Mouse (Mus musculus): ENCODE results near the gene Rbms3.

Rbms3 gene

DNA sequence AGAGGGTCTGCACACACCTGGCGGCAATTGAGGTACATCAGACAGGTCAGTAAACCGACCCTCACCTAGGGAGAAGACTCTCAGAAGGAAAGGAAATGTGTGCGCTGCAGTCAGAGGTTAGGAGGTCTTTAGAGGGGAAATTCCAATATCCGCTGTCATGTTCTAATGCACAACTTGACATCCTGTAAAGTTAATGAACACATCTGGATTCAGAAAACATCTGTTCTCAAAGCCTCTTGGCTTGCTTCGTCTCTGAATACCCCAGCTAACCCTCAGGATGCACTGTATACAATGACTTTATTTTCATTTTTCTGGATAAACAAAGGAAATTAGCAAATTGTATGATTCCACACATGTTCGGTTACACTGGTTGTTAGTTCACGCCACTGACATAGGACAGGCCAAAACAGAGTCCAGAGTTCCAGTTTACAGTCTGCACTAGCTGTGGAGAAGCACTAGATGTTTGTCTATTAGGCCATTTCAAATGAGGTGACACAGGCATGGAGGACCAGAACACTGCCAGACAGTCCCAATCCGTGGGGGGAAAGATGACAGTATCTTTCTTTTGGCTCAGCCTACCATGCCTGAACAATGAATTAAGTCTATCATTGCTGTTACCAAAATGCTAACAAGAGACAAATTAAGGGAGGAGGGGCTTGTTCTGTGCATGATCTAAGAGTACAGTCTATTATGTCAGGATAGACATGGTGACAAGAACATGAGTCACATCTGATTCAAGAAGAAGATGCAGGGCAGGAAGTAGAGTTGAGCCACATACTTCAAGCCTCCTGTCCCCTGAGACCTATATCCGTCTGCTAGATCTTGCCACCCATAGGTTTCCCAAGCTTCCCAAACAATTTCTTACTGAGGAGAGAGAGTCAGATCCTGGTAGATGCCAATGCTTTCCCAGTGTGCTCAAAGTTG is 538.2 kb downstream of the Rbms3 start:
- no peak for DNase-seq

- DNase-seq, result peak; percentile 98 to 99
Observed at GRCm38 (mm10) chr9:117089409-117090147, 540.1 kb downstream of the Rbms3 start.

DNA sequence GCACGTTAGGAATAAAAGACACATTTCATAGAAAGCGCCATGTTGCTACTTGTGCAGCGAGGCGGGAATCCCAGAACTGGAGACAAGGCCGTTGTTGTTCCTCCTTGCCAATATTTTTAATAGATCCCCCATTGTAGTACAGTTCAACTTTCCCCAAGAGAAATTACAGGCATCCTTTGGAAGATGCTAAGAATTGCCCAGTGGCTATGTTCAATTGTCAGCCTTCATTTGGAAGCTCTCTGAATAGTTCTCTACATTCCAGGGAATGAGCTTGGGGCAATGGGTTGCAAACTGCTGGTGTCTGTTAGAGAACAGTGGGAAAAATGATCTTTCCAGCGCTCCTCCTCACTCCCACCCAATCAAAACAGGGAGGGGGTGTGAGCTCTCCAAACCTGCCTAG is 541.4 kb downstream of the Rbms3 start:
- DNase-seq, result no peak

GRCm38 (mm10) chr9:117085706-117086105 is 544.0 kb downstream of the Rbms3 start:
- DNase-seq, result no peak

- DNase-seq, result no peak
Observed at GRCm38 (mm10) chr9:117084471-117084870, 545.2 kb downstream of the Rbms3 start.

DNA sequence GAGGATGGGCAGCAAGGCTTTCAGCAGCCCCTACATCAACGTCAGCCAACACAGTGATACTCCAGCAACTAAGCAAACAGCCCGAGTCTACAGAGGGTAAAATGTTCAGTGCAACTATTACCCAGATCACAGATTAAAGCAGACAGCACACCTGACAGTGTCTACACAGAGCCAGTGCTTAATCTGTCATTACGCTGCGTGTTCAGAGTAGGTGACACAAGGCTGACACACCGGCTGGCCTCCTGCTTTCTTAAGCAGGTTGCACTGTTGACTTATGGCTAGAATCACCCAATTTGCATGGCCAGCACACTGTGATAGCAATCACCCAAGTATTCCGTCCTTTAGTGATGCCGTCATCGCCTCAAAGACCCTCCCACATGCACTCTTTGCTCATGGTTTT is 550.2 kb downstream of the Rbms3 start:
- no peak for DNase-seq

DNA sequence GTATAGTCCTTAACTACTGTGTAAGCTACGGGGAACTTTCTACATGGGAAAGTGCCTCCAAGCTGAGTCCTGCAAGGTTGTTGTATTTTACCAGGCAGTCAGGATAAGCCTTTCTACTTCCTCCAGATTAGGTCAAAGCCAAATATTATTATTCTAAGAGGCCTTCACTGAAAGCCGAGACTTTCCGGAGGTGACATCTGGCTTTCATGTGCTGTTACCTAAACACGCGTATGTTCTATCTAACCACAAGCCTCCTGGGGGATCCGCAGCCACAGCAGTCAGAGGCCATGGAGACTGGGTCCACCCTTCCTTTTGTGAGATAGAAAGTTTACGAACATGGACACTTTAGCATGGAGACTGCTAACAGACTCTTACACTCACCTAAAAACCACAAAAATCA is 552.2 kb downstream of the Rbms3 start:
- no peak for DNase-seq

DNA sequence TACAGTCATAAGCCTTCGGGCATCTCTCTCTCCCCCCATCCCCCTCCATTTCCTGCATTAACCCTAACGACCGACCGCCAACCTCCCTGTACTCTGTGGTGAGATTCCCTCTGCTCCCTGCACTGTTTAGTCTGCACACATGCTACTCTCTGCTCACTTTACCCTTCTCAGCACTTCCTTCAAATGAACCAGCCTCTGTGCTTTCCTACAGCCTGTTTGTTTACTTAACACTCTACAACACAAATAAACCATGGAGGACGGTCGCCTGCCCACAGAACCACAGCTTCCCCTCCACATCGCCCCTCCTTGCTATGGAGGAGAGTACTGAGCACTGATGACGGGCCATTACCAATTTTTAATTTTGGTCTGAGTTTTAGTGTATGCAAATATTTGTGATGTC is 552.9 kb downstream of the Rbms3 start:
- DNase-seq, result no peak

GRCm38 (mm10) chr9:117072433-117073099 is 557.1 kb downstream of the Rbms3 start:
- DNase-seq, result no peak

DNA sequence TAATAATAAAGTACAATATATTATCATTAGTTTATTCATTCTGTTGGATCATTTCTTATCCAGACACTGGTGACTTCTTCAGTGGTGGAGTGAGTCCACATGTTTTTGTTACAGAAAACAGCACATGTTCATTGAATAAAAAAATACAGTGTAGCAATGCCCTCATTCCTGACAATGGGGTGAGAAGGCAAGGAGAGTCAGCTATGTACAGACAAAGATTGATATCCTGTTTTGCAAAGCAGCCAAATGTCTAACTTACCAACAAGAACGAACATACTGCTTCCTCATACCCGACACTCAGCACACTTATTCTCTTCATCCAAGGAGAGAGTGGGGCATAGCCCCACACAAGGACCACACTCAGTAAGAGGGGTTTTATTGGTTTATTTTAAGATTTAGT is 559.1 kb downstream of the Rbms3 start:
- no peak for DNase-seq

DNA sequence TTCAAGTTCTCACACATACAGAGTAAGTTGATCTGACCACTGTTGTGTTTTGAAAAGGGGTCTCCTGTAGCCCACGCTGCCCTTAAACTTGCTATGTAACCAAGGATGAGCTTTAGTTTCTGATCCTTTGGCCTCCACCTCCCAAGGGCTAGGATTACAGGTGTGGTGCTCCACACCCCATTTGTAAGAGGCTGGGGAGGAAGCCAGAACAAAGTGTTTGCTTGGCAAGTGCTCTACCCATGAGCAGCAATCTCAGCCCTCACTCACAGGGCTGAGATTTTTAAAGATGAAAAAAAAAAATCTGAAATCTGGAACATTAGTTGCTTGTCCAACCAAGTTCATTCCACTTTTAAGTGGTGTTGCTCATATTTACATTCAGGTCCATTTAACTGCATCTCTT is 560.5 kb downstream of the Rbms3 start:
- DNase-seq, result no peak

DNA sequence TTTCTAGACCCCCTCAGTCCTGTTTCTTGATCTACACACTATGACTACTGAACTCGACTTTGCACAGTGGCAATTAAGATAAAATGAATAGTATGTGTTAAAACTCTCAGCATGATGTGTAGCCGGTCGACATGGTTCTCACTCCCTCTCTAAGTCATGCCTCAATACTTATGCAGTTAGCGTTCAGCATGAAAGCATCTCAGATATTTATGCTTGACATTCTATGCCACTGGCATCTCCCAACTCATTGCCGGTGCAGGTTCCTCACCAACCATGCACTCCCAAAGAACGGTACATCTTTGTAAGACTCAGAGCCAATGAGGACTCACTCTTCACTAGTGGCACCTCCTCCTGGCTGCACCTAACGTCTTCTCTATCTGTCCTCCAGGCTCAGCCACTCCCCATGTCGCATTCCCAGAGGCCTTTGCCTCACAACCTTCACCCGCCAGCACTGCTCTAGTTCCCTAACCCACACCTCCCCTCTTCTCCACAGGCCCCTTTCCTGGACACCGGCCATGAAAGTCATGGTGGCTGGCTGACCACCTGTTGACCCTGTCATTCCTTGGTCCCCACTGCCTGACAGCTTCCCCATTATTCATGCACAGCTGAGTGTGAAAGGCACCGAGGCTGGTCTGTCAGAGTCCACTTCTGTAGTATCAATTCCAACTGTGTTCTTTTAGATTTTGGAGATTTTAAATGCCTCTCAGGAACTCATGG is 561.9 kb downstream of the Rbms3 start:
- DNase-seq, result no peak

- no peak for DNase-seq
Observed at GRCm38 (mm10) chr9:117066502-117066901, 563.2 kb downstream of the Rbms3 start.

DNA sequence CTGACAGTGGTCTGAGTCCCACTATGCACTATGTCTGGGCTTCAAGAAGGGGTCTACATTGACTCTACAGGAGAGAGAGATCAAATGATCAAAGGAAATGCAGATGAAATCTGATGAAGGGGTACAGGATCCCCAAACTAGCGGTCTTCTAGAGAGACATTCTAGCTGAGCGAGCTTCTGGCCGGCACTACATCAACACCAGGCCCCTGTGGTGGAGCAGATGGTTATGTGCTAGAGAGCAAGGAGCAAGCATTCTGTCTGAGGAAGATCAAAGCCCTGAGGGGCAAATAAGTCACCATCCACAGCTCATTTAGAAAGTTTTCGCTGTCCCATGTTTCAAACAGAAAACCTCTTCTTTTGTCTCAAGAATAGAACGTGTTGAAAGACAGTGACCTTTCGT is 564.1 kb downstream of the Rbms3 start:
- peak; percentile 43 to 51 for DNase-seq

GRCm38 (mm10) chr9:117059586-117059985 is 570.1 kb downstream of the Rbms3 start:
- no peak for DNase-seq

DNA sequence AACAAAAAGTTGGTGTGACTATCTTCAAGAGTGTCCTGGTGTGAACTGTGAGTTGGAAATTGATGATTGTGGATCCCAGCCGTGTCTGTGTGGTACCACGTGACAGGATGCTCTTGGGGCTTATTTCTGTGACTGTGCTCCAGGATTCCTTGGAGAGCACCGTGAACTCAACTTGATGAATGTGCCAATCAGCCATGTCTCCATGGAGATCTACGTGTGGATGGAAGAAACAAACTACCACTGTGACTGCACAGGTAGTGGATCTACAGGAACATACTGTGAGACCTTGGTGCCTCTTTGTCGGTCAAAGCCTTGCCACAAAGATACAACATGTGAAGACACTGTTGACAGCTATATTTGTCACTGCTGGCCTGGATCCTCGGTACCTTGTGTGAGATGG is 570.6 kb downstream of the Rbms3 start:
- DNase-seq, result no peak

- DNase-seq, result peak in 1 of 2 experiments; percentile 23
Observed at GRCm38 (mm10) chr9:117051935-117052334, 577.8 kb downstream of the Rbms3 start.

DNA sequence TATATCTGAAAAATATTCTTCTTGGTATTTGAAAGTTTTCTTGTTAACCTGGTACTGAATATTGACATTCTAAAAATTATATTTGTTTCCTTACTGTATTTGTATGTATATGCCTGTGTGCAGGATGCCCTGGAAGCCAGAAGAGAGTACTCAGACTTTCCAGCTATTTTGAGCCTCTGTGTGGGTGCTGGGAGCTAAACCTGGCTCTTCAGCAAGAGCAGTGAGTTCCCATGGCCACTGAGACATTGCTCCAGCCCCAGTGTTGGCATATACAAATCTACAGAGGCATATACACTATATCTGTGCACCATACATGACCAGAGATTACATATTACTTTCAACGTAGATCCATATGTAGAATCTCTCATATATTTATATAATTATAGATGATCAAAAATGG is 581.1 kb downstream of the Rbms3 start:
- no peak for DNase-seq

DNA sequence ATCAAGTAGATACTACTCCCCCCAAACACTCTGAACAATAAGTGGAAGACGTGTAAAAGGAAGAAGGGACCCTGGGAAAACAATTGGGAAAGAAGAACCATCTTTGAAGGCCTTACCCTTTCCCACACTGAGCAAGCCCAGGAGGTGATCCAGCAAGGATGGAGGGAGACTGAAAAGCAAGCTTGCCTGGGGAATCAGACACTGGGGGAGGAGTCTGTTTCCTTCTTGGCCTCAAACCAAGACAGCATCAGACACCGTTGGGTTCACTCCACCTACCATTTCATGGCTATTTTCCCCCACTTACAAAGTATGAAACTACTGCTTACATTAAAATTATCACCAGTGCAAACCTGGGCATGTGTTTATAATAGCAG is 587.7 kb downstream of the Rbms3 start:
- DNase-seq, result no peak

DNA sequence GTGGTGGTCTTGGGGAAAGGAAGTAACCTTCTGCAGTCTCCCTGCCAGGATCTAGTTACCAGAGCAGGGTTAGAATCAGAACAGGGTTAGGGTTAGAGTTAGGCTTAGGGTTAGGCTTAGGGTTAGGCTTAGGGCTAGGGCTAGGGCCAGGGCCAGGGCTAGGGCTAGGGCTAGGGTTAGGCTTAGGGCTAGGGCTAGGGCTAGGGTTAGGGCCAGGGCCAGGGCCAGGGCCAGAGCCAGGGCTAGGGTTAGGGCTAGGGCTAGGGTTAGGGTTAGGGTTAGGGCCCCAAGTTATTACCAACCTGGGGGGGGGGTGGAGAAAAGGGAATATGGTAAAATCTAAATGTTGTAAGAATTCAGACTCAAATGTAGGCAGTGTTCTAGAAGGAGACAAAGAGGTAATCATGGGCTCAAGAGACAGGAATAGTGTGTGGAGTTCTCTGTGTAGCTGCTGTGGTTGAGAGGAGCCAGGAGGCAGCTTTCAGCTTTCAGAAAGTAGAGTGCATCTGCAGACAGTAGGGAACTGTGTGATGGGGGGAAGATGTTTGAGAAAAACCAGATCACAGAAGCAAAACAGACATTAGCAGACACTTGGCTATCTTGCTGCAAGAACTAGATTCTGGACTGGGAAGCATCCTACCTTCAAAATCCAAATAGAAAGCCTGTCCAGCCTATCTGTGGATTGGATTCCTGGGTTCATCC is 588.3 kb downstream of the Rbms3 start:
- DNase-seq, result no peak

- DNase-seq, result peak; percentile 52 to 62
Observed at GRCm38 (mm10) chr9:117039941-117040453, 589.7 kb downstream of the Rbms3 start.

DNA sequence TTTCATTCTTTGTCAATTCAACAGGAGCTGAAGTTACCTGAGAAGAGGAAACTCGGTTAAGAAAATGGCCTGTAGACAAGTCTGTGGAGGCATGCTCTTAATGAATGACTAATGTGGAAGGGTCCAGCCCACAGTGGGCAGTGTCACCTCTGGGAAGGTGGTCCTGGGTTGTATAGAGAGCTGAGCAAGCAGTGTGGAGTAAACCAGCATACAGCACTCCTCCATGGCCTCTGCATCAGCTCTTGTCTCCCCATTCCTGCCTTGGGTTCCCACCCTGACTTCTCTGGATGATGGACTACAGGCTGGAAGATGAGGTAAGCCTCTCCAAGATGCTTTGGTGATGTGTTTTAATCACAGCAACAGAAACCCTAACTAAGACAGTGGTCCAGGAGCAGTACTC is 597.0 kb downstream of the Rbms3 start:
- DNase-seq, result no peak
